Mouse (Mus musculus) heart, adult 2 months (tissue): Measurements from ENCODE around the gene Gpr12. TPM values are rescaled to one million over a fixed set of nuclear protein-coding genes. Genes with fewer than 3 reads are reported as not detected.

Experiments used
- DNase-seq, 2 experiments: peaks; one replicate each; pipeline ENCODE4 v3.0.0; 2021
- H3K27ac ChIP-seq: fragments of 200-600 bp; 2 replicates; pipeline ENCODE4 v1.8.1; 2022
- H3K27me3 ChIP-seq: fragments of 200-500 bp; 2 replicates; pipeline ENCODE4 v1.6.1; 2012; ENCODE audit warnings: mild to moderate bottlenecking, low read length, inconsistent platforms, mixed read lengths; ENCODE audit not compliant: control insufficient read depth, insufficient read depth
- H3K36me3 ChIP-seq: fragments of 200-500 bp; 2 replicates; pipeline ENCODE4 v1.6.1; 2012; ENCODE audit warnings: low read length, inconsistent platforms; ENCODE audit not compliant: control insufficient read depth, insufficient read depth
- H3K4me1 ChIP-seq: fragments of 200-500 bp; 2 replicates; pipeline ENCODE4 v1.6.1; 2011; ENCODE audit warnings: low read length; ENCODE audit not compliant: control insufficient read depth, insufficient read depth
- H3K4me3 ChIP-seq: fragments of 200-600 bp; 2 replicates; pipeline ENCODE4 v1.8.1; 2022
- H3K79me2 ChIP-seq: fragments of 200-500 bp; replicated peaks from 2 replicates; pipeline ENCODE4 v1.6.1; 2012; ENCODE audit warnings: mild to moderate bottlenecking, inconsistent platforms, low read length, moderate library complexity, mixed read lengths; ENCODE audit not compliant: control insufficient read depth, insufficient read depth
- H3K9ac ChIP-seq: fragments of 200-500 bp; 2 replicates; pipeline ENCODE4 v1.6.1; 2012; ENCODE audit warnings: low read depth, mild to moderate bottlenecking, control low read depth, inconsistent platforms, low read length, mixed read lengths
- CTCF ChIP-seq: fragments of 200-600 bp; IDR thresholded peaks from 2 replicates; pipeline ENCODE4 v1.8.1; 2022; ENCODE audit warnings: antibody characterized with exemption, mild to moderate bottlenecking, moderate library complexity
- EP300 ChIP-seq: fragments of 200-500 bp; IDR thresholded peaks from 2 replicates; pipeline ENCODE4 v1.6.1; 2011; ENCODE audit warnings: low read depth, low read length, control low read depth; ENCODE audit not compliant: insufficient read depth
- POLR2A ChIP-seq: fragments of 200-500 bp; IDR thresholded peaks from 2 replicates; pipeline ENCODE4 v1.6.1; 2011; ENCODE audit warnings: mild to moderate bottlenecking, low read depth, low read length, control low read depth; ENCODE audit not compliant: insufficient read depth
- WGBS: fragments of 180-500 bp; shearing (Covaris S2); methylation state at CpG from one replicate; pipeline ENCODE4 v1.1.7; 2018; 5-methylcytosine and 5-hydroxymethylcytosine counted together
- intact Hi-C: fragments of 180-260 bp; cut with DNase I; formaldehyde crosslinking; loops from one replicate; pipeline ENCODE4 v1.15.1; 2025
- polyA plus RNA-seq: library from polyadenylated mRNA; depleted of rRNA; stranded (reverse); fragments of >200 nt; gene quantifications from 2 replicates; pipeline ENCODE4 v1.2.3, GENCODE M21; 2012
- total RNA-seq, 2 experiments: library from RNA; stranded (reverse); gene quantifications; 2 replicates each; pipeline ENCODE4 v1.2.3; 2021

Gpr12 gene
- total and polyA plus RNA-seq, 3 experiments = 0.27 TPM; not detected in 2

DNA sequence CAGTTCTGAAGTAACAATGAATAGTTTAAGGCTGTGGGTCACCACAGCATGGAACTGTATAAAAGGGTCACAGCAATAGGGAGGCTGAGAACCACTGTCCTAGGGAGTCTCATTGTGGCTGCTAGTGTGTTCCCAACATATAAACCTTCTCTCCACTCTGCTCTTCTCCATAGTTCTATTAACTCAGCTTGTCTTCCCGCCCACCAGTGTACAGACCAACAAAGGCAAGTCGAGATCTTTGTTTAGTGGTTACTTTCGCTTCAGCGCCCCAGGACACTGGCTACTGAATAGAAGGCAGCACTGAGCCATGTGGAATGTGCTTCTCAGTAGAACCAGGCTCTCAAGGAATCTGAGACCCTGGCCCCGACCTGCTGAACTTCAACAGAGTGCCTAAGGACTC lies 7.5 kb upstream of the Gpr12 start:
- Histone ChIP-seq H3K27me3 (no peaks in the 10 kb centered on the region; the same call in 1 of the 2 replicates), H3K79me2 (no peaks in the 10 kb centered on the region), H3K27ac (no peak overlapping the region), H3K4me1 (no peaks in the 10 kb centered on the region), H3K4me3 (no peak overlapping the region), H3K9ac (no peak overlapping the region), H3K36me3 (no peaks in the 10 kb centered on the region)
- intact Hi-C loops = no loop called here
- TF ChIP-seq EP300 (no peak), POLR2A (no peak), CTCF (no peak)
- 68% methylated on average over 5 of the region's 5 CpGs for WGBS
- no peak for DNase-seq

GRCm38 (mm10) chr5:146591636-146592035 lies 6.6 kb upstream of the Gpr12 start:
- no peak overlapping the region for H3K27ac ChIP-seq
- H3K27me3 ChIP-seq = no peaks in the 10 kb centered on the region; the same call in 1 of the 2 replicates
- no peak overlapping the region for H3K9ac ChIP-seq
- H3K36me3 ChIP-seq = no peaks in the 10 kb centered on the region
- intact Hi-C loops = no loop called here
- WGBS = 81% methylated on average over 4 of the region's 4 CpGs
- no peaks in the 10 kb centered on the region for H3K79me2 ChIP-seq
- no peaks in the 10 kb centered on the region for H3K4me1 ChIP-seq
- no peak for DNase-seq
- no peak overlapping the region for H3K4me3 ChIP-seq
- TF ChIP-seq POLR2A (no peak), CTCF (no peak), EP300 (no peak)

DNA sequence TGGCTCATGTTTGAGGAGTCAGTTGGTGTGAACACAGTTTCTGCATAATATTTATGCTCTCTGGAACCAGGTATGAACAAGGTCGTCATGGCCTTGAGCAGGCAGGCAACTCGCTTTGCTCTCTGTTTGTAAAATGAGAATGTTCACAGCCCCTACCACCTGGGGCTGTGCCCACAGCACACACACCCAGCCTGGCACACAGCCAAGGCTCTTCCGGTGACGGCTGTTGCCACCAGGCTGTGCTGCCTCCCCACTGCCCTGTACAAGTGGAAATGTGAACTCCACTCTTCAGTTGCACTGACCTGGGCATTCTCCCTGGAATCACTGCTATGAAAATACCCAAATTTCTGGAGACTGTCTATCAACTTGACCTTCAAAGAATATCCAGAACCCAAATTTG lies 5.9 kb upstream of the Gpr12 start:
- Histone ChIP-seq H3K36me3 (no peaks in the 10 kb centered on the region), H3K79me2 (no peaks in the 10 kb centered on the region), H3K4me1 (no peaks in the 10 kb centered on the region), H3K4me3 (no peak overlapping the region), H3K9ac (no peak overlapping the region), H3K27ac (no peak overlapping the region), H3K27me3 (no peaks in the 10 kb centered on the region; the same call in 1 of the 2 replicates)
- TF ChIP-seq CTCF (no peak), EP300 (no peak), POLR2A (no peak)
- intact Hi-C loops = no loop called here
- DNase-seq = no peak
- 51% methylated on average over 4 of the region's 4 CpGs for WGBS

- Histone ChIP-seq H3K27me3 (peaks cover 2% of the 10 kb centered on the region; the same call in 1 of the 2 replicates), H3K4me1 (no peaks in the 10 kb centered on the region), H3K27ac (no peak overlapping the region), H3K36me3 (no peaks in the 10 kb centered on the region), H3K9ac (no peak overlapping the region), H3K79me2 (no peaks in the 10 kb centered on the region), H3K4me3 (no peak overlapping the region)
- intact Hi-C loops = no loop called here
- no peak for DNase-seq
- 64% methylated on average over 8 of the region's 8 CpGs for WGBS
- no peak for TF ChIP-seq POLR2A
- TF ChIP-seq EP300 = no peak
- no peak for TF ChIP-seq CTCF
Observed at GRCm38 (mm10) chr5:146586357-146587070, 1.5 kb upstream of the Gpr12 start.

GRCm38 (mm10) chr5:146585307-146585651 lies 240 bp upstream of the Gpr12 start:
- H3K79me2 ChIP-seq = no peaks in the 10 kb centered on the region
- intact Hi-C loops = no loop called here
- WGBS = 13% methylated on average over 10 of the region's 10 CpGs
- no peak overlapping the region for H3K9ac ChIP-seq
- H3K4me3 ChIP-seq = no peak overlapping the region
- TF ChIP-seq EP300 (no peak), CTCF (no peak), POLR2A (no peak)
- no peak overlapping the region for H3K27ac ChIP-seq
- no peaks in the 10 kb centered on the region for H3K36me3 ChIP-seq
- no peaks in the 10 kb centered on the region for H3K4me1 ChIP-seq
- peaks cover 2% of the 10 kb centered on the region; the same call in 1 of the 2 replicates for H3K27me3 ChIP-seq
- no peak for DNase-seq

GRCm38 (mm10) chr5:146584156-146584477 lies 922 bp downstream of the Gpr12 start:
- H3K4me3 ChIP-seq = no peak overlapping the region
- intact Hi-C loops = no loop called here
- H3K79me2 ChIP-seq = no peaks in the 10 kb centered on the region
- H3K27me3 ChIP-seq = peaks cover 2% of the 10 kb centered on the region; the same call in 1 of the 2 replicates
- TF ChIP-seq POLR2A = no peak
- TF ChIP-seq CTCF = no peak
- TF ChIP-seq EP300 = no peak
- no peak overlapping the region for H3K9ac ChIP-seq
- no peak overlapping the region for H3K27ac ChIP-seq
- DNase-seq = no peak
- H3K36me3 ChIP-seq = no peaks in the 10 kb centered on the region
- 11% methylated on average over 10 of the region's 10 CpGs for WGBS
- no peaks in the 10 kb centered on the region for H3K4me1 ChIP-seq
